Mouse (Mus musculus): ENCODE results near the gene Adgrg3. TPM values are rescaled to one million over a fixed set of nuclear protein-coding genes. Genes with fewer than 3 reads are reported as not detected.

The Adgrg3 gene
- total and polyA plus RNA-seq, 3 experiments = 0.12 to 0.49 TPM; not detected in 1

- ATAC-seq (ENCODE audit: extremely low read depth, insufficient number of reproducible peaks, low FRiP score, poor library complexity, severe bottlenecking) (no peak), DNase-seq (ENCODE audit: low spot score) (no peak)
- Histone ChIP-seq H3K27me3 (ENCODE audit: insufficient read depth, low read length) (no peaks in the 10 kb centered on the region), H3K4me1 (ENCODE audit: insufficient read depth, low read depth, low read length) (peaks cover 100% of the 10 kb centered on the region), H3K9me3 (replicated peaks) (no peaks in the 10 kb centered on the region), H3K36me3 (replicated peaks) (peaks cover 100% of the 10 kb centered on the region), H3K4me3 (ENCODE audit: low read depth, low read length) (peak overlapping the region; percentile 46; the same call in 1 of the 2 replicates)
- TF ChIP-seq CTCF (IDR thresholded peaks at IDR 0.05; ENCODE audit: low read depth, low read length) = no peak
- no peak for TF ChIP-seq POLR2AphosphoS5 (IDR thresholded peaks at IDR 0.05; ENCODE audit: insufficient replicate concordance, low read depth, low read length)
- TF ChIP-seq GATA1 (IDR thresholded peaks at IDR 0.05; ENCODE audit: borderline replicate concordance, low read length) = no peak
Measured at GRCm38 (mm10) chr8:94991454-94991994, 26.0 kb upstream of the Adgrg3 start.

GRCm38 (mm10) chr8:94992010-94992409 is 25.5 kb upstream of the Adgrg3 start:
- Histone ChIP-seq H3K4me1 (ENCODE audit: insufficient read depth, low read depth, low read length) (peaks cover 100% of the 10 kb centered on the region), H3K9me3 (replicated peaks) (no peaks in the 10 kb centered on the region), H3K36me3 (replicated peaks) (peaks cover 100% of the 10 kb centered on the region), H3K4me3 (ENCODE audit: low read depth, low read length) (peak overlapping the region; percentile 48; the same call in 1 of the 2 replicates), H3K27me3 (ENCODE audit: insufficient read depth, low read length) (no peaks in the 10 kb centered on the region)
- DNase-seq (ENCODE audit: low spot score) = no peak
- ATAC-seq (ENCODE audit: extremely low read depth, insufficient number of reproducible peaks, low FRiP score, poor library complexity, severe bottlenecking) = no peak
- TF ChIP-seq GATA2 (IDR thresholded peaks at IDR 0.05; ENCODE audit: borderline replicate concordance, low read depth, low read length) = no peak
- TF ChIP-seq CTCF (IDR thresholded peaks at IDR 0.05; ENCODE audit: low read depth, low read length) = no peak
- TF ChIP-seq POLR2AphosphoS5 (IDR thresholded peaks at IDR 0.05; ENCODE audit: insufficient replicate concordance, low read depth, low read length) = no peak
- no peak for TF ChIP-seq TAL1 (conservative IDR thresholded peaks at IDR 0.05; ENCODE audit: low read depth, low read length)
- TF ChIP-seq GATA1 (IDR thresholded peaks at IDR 0.05; ENCODE audit: borderline replicate concordance, low read length) = no peak

DNA sequence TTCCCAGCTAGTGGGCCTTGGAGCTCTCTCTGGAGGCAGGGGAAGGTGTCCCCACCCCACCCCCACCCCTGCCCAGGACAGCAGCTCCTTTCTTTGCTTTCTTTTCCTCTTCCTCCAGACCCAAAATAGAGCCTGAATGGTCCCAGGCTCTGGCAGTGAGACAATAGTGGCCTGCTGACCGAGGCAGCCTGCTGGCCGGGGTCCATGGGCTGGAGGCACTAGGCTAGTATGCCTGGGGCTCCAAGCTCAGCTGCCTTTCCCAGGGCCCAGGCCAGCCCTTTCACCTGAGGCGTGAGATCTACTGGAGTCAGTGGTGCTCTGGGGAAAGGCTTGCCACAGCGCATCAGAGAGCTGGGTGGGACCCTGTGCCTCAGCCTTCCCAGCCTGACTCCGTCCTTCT is 25.0 kb upstream of the Adgrg3 start:
- H3K9me3 ChIP-seq (replicated peaks) = no peaks in the 10 kb centered on the region
- ATAC-seq (ENCODE audit: extremely low read depth, insufficient number of reproducible peaks, low FRiP score, poor library complexity, severe bottlenecking) = no peak
- DNase-seq (ENCODE audit: low spot score) = no peak
- peak overlapping the region; percentile 48; the same call in 1 of the 2 replicates for H3K4me3 ChIP-seq (ENCODE audit: low read depth, low read length)
- H3K27me3 ChIP-seq (ENCODE audit: insufficient read depth, low read length) = no peaks in the 10 kb centered on the region
- peaks cover 100% of the 10 kb centered on the region for H3K36me3 ChIP-seq (replicated peaks)
- no peak for TF ChIP-seq GATA2 (IDR thresholded peaks at IDR 0.05; ENCODE audit: borderline replicate concordance, low read depth, low read length)
- no peak for TF ChIP-seq GATA1 (IDR thresholded peaks at IDR 0.05; ENCODE audit: borderline replicate concordance, low read length)
- TF ChIP-seq TAL1 (conservative IDR thresholded peaks at IDR 0.05; ENCODE audit: low read depth, low read length) = no peak
- TF ChIP-seq POLR2AphosphoS5 (IDR thresholded peaks at IDR 0.05; ENCODE audit: insufficient replicate concordance, low read depth, low read length) = no peak
- TF ChIP-seq CTCF (IDR thresholded peaks at IDR 0.05; ENCODE audit: low read depth, low read length) = no peak
- peaks cover 100% of the 10 kb centered on the region for H3K4me1 ChIP-seq (ENCODE audit: insufficient read depth, low read depth, low read length)

- no peaks in the 10 kb centered on the region for H3K9me3 ChIP-seq (replicated peaks)
- peaks cover 100% of the 10 kb centered on the region for H3K36me3 ChIP-seq (replicated peaks)
- no peak overlapping the region; the same call in 1 of the 2 replicates for H3K4me3 ChIP-seq (ENCODE audit: low read depth, low read length)
- no peak for TF ChIP-seq GATA1 (IDR thresholded peaks at IDR 0.05; ENCODE audit: borderline replicate concordance, low read length)
- DNase-seq (ENCODE audit: low spot score) (no peak), ATAC-seq (ENCODE audit: extremely low read depth, insufficient number of reproducible peaks, low FRiP score, poor library complexity, severe bottlenecking) (no peak)
- no peaks in the 10 kb centered on the region for H3K27me3 ChIP-seq (ENCODE audit: insufficient read depth, low read length)
- H3K4me1 ChIP-seq (ENCODE audit: insufficient read depth, low read depth, low read length) = peaks cover 100% of the 10 kb centered on the region
Measured at GRCm38 (mm10) chr8:94992996-94993724, 24.3 kb upstream of the Adgrg3 start.

DNA sequence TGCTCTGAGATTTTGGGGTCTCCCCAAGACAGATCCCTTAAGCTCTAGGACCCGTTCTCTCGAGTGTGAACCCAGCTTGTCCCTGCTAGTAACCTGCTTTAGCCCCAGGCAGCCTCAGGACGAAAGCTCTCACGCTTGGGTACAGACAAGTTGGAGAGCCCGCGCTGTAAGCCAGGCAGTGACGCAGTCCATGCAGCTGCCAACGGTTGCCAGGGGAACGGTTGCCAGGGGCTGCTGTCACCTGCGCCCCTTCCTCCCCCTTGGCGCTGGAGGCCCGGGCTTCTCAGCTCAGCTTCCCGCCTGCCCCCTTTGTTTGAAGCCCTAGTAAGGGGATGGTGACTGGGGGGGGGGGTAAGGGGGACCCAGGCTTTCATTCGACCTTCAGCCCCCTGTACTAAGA is 23.5 kb upstream of the Adgrg3 start:
- no peak for DNase-seq (ENCODE audit: low spot score)
- peaks cover 100% of the 10 kb centered on the region for H3K36me3 ChIP-seq (replicated peaks)
- peaks cover 100% of the 10 kb centered on the region for H3K4me1 ChIP-seq (ENCODE audit: insufficient read depth, low read depth, low read length)
- TF ChIP-seq GATA2 (IDR thresholded peaks at IDR 0.05; ENCODE audit: borderline replicate concordance, low read depth, low read length) = no peak
- TF ChIP-seq POLR2AphosphoS5 (IDR thresholded peaks at IDR 0.05; ENCODE audit: insufficient replicate concordance, low read depth, low read length) = no peak
- TF ChIP-seq GATA1 (IDR thresholded peaks at IDR 0.05; ENCODE audit: borderline replicate concordance, low read length) = no peak
- TF ChIP-seq TAL1 (conservative IDR thresholded peaks at IDR 0.05; ENCODE audit: low read depth, low read length) = no peak
- H3K9me3 ChIP-seq (replicated peaks) = no peaks in the 10 kb centered on the region
- ATAC-seq (ENCODE audit: extremely low read depth, insufficient number of reproducible peaks, low FRiP score, poor library complexity, severe bottlenecking) = no peak
- no peaks in the 10 kb centered on the region for H3K27me3 ChIP-seq (ENCODE audit: insufficient read depth, low read length)
- peak overlapping the region; percentile 46; the same call in 1 of the 2 replicates for H3K4me3 ChIP-seq (ENCODE audit: low read depth, low read length)

GRCm38 (mm10) chr8:94994510-94994909 is 23.0 kb upstream of the Adgrg3 start:
- TF ChIP-seq CTCF (IDR thresholded peaks at IDR 0.05; ENCODE audit: low read depth, low read length) (no peak), TAL1 (conservative IDR thresholded peaks at IDR 0.05; ENCODE audit: low read depth, low read length) (no peak), GATA1 (IDR thresholded peaks at IDR 0.05; ENCODE audit: borderline replicate concordance, low read length) (no peak), POLR2AphosphoS5 (IDR thresholded peaks at IDR 0.05; ENCODE audit: insufficient replicate concordance, low read depth, low read length) (no peak), GATA2 (IDR thresholded peaks at IDR 0.05; ENCODE audit: borderline replicate concordance, low read depth, low read length) (no peak)
- ATAC-seq (ENCODE audit: extremely low read depth, insufficient number of reproducible peaks, low FRiP score, poor library complexity, severe bottlenecking) (no peak), DNase-seq (ENCODE audit: low spot score) (no peak)
- no peaks in the 10 kb centered on the region for H3K9me3 ChIP-seq (replicated peaks)
- peaks cover 100% of the 10 kb centered on the region for H3K36me3 ChIP-seq (replicated peaks)
- H3K27me3 ChIP-seq (ENCODE audit: insufficient read depth, low read length) = no peaks in the 10 kb centered on the region
- no peak overlapping the region; the same call in 1 of the 2 replicates for H3K4me3 ChIP-seq (ENCODE audit: low read depth, low read length)
- peaks cover 100% of the 10 kb centered on the region for H3K4me1 ChIP-seq (ENCODE audit: insufficient read depth, low read depth, low read length)
